Mouse (Mus musculus): ENCODE measurements around the gene Nt5c3. TPM values are rescaled to one million over a fixed set of nuclear protein-coding genes. Genes with fewer than 3 reads are reported as not detected.
A peak's percentile ranks its signal among the peaks of the same experiment; 100 is the strongest.
"Not testable (repeated sequence)": the region's sequence is repeated elsewhere in the genome, so short reads cannot be mapped to it uniquely, and the experiment has no call there.

Nt5c3 gene
- polyA plus RNA-seq, 2 experiments = 84.0 to 255 TPM

- Histone ChIP-seq H3K9me3 (ENCODE audit: control insufficient read depth, low read length) (no peaks in the 10 kb centered on the region), H3K9ac (replicated peaks) (no peak overlapping the region), H3K27me3 (ENCODE audit: control insufficient read depth, insufficient read depth, low read length) (no peaks in the 10 kb centered on the region), H3K4me3 (ENCODE audit: insufficient read depth in 1 of 2, low read depth in 2 of 2, low read length in 2 of 2) (no peak overlapping the region), H3K27ac (no peak overlapping the region), H3K4me1 (replicated peaks; ENCODE audit: control insufficient read depth in 2 of 2, insufficient read depth in 2 of 2, low read length in 1 of 2) (peaks cover 3 to 19% of the 10 kb centered on the region in 2 experiments), H3K36me3 (replicated peaks; ENCODE audit: control insufficient read depth, insufficient read depth, low read depth) (peaks cover 27% of the 10 kb centered on the region), H3K4me2 (ENCODE audit: low read depth) (no peak overlapping the region)
- TF ChIP-seq EP300 (IDR thresholded peaks at IDR 0.05; ENCODE audit: low read depth) (no peak), CTCF (IDR thresholded peaks at IDR 0.05; ENCODE audit: low read depth) (peak; percentile 51)
- DNase-seq (ENCODE audit: low read depth in 3 of 3, low spot score in 3 of 3) (no peak), ATAC-seq (ENCODE audit: insufficient read depth) (no peak)
- 83% methylated on average over 8 of the region's 8 CpGs for WGBS (ENCODE audit: insufficient replicate concordance)
Measured at GRCm38 (mm10) chr6:56877985-56878384, 45.7 kb downstream of the Nt5c3 start.

- Histone ChIP-seq H3K4me3 (ENCODE audit: insufficient read depth in 1 of 2, low read depth in 2 of 2, low read length in 2 of 2) (no peak overlapping the region), H3K27me3 (ENCODE audit: control insufficient read depth, insufficient read depth, low read length) (no peaks in the 10 kb centered on the region), H3K9ac (replicated peaks) (no peak overlapping the region), H3K9me3 (ENCODE audit: control insufficient read depth, low read length) (no peaks in the 10 kb centered on the region), H3K4me2 (ENCODE audit: low read depth) (no peak overlapping the region), H3K36me3 (replicated peaks; ENCODE audit: control insufficient read depth, insufficient read depth, low read depth) (peaks cover 17% of the 10 kb centered on the region), H3K27ac (no peak overlapping the region), H3K4me1 (replicated peaks; ENCODE audit: control insufficient read depth in 2 of 2, insufficient read depth in 2 of 2, low read length in 1 of 2) (peaks cover 3 to 19% of the 10 kb centered on the region in 2 experiments)
- WGBS (ENCODE audit: insufficient replicate concordance) = 36% methylated on average over 4 of the region's 4 CpGs
- DNase-seq (ENCODE audit: low read depth in 3 of 3, low spot score in 3 of 3) (no peak), ATAC-seq (ENCODE audit: insufficient read depth) (peak; percentile 49; the same call in 1 of the 2 replicates)
- TF ChIP-seq CTCF (IDR thresholded peaks at IDR 0.05; ENCODE audit: low read depth) (no peak), EP300 (IDR thresholded peaks at IDR 0.05; ENCODE audit: low read depth) (no peak)
Measured at GRCm38 (mm10) chr6:56876870-56877269, 46.9 kb downstream of the Nt5c3 start.

GRCm38 (mm10) chr6:56870027-56870426, 53.7 kb downstream of the Nt5c3 start:
- H3K27me3 ChIP-seq (ENCODE audit: control insufficient read depth, insufficient read depth, low read length) = no peaks in the 10 kb centered on the region
- H3K4me2 ChIP-seq (ENCODE audit: low read depth) = no peak overlapping the region
- H3K27ac ChIP-seq = no peak overlapping the region
- H3K36me3 ChIP-seq (replicated peaks; ENCODE audit: control insufficient read depth, insufficient read depth, low read depth) = no peaks in the 10 kb centered on the region
- DNase-seq (ENCODE audit: low read depth in 3 of 3, low spot score in 3 of 3) (no peak), ATAC-seq (ENCODE audit: insufficient read depth) (peak; percentile 29; the same call in 1 of the 2 replicates)
- no peaks in the 10 kb centered on the region for H3K9me3 ChIP-seq (ENCODE audit: control insufficient read depth, low read length)
- H3K9ac ChIP-seq (replicated peaks) = no peak overlapping the region
- 11% methylated on average over 2 of the region's 2 CpGs for WGBS (ENCODE audit: insufficient replicate concordance)
- H3K4me1 ChIP-seq (replicated peaks; ENCODE audit: control insufficient read depth in 2 of 2, insufficient read depth in 2 of 2, low read length in 1 of 2) = peaks cover 6 to 25% of the 10 kb centered on the region in 2 experiments
- no peak overlapping the region for H3K4me3 ChIP-seq (ENCODE audit: insufficient read depth in 1 of 2, low read depth in 2 of 2, low read length in 2 of 2)
- no peak for TF ChIP-seq EP300 (IDR thresholded peaks at IDR 0.05; ENCODE audit: low read depth)
- no peak for TF ChIP-seq CTCF (IDR thresholded peaks at IDR 0.05; ENCODE audit: low read depth)

- Histone ChIP-seq H3K36me3 (replicated peaks; ENCODE audit: control insufficient read depth, insufficient read depth, low read depth) (no peaks in the 10 kb centered on the region), H3K9me3 (ENCODE audit: control insufficient read depth, low read length) (no peaks in the 10 kb centered on the region), H3K9ac (replicated peaks) (no peak overlapping the region), H3K4me2 (ENCODE audit: low read depth) (no peak overlapping the region), H3K27ac (no peak overlapping the region), H3K27me3 (ENCODE audit: control insufficient read depth, insufficient read depth, low read length) (no peaks in the 10 kb centered on the region), H3K4me1 (replicated peaks; ENCODE audit: control insufficient read depth in 2 of 2, insufficient read depth in 2 of 2, low read length in 1 of 2) (peaks cover 6 to 25% of the 10 kb centered on the region in 2 experiments), H3K4me3 (ENCODE audit: insufficient read depth in 1 of 2, low read depth in 2 of 2, low read length in 2 of 2) (no peak overlapping the region)
- TF ChIP-seq EP300 (IDR thresholded peaks at IDR 0.05; ENCODE audit: low read depth) (no peak), CTCF (IDR thresholded peaks at IDR 0.05; ENCODE audit: low read depth) (no peak)
- ATAC-seq (ENCODE audit: insufficient read depth) (peak; percentile 54; the same call in 1 of the 2 replicates), DNase-seq (ENCODE audit: low read depth in 3 of 3, low spot score in 3 of 3) (no peak)
- WGBS (ENCODE audit: insufficient replicate concordance) = 44% methylated on average over 8 of the region's 8 CpGs
Measured at GRCm38 (mm10) chr6:56868565-56868964, 55.2 kb downstream of the Nt5c3 start.

- ATAC-seq (ENCODE audit: insufficient read depth); H3K4me2 ChIP-seq (ENCODE audit: low read depth); H3K4me3 ChIP-seq (ENCODE audit: insufficient read depth in 1 of 2, low read depth in 2 of 2, low read length in 2 of 2); H3K9ac ChIP-seq (replicated peaks); H3K9me3 ChIP-seq (ENCODE audit: control insufficient read depth, low read length); H3K27me3 ChIP-seq (ENCODE audit: control insufficient read depth, insufficient read depth, low read length); H3K36me3 ChIP-seq (replicated peaks; ENCODE audit: control insufficient read depth, insufficient read depth, low read depth); DNase-seq (ENCODE audit: low read depth in 3 of 3, low spot score in 3 of 3); H3K27ac ChIP-seq: not testable (repeated sequence)
- H3K4me1 ChIP-seq (replicated peaks; ENCODE audit: control insufficient read depth in 2 of 2, insufficient read depth in 2 of 2, low read length in 1 of 2) = peaks cover 6 to 25% of the 10 kb centered on the region in 2 experiments
- 65% methylated on average over 1 of the region's 1 CpGs for WGBS (ENCODE audit: insufficient replicate concordance)
Measured at GRCm38 (mm10) chr6:56866899-56867298, 56.8 kb downstream of the Nt5c3 start.

Measured in liver, embryonic 14.5 days (tissue).